Mouse (Mus musculus) layer of hippocampus, adult 11-12 months (tissue): ENCODE measurements around the gene Pcsk5.

Source experiments
- DNase-seq: peaks from one replicate; pipeline ENCODE4 v3.0.0; 2022; ENCODE audit warnings: low spot score

Gene Pcsk5

GRCm38 (mm10) chr19:17837471-17837859 is at the start of gene Pcsk5:
Pcsk5 (minus strand) TSS chr19:17837632.
- DNase-seq: peak; percentile 77

GRCm38 (mm10) chr19:17875804-17876203 is 38.4 kb upstream of the Pcsk5 start:
- DNase-seq: no peak

GRCm38 (mm10) chr19:17874388-17874787 is 37.0 kb upstream of the Pcsk5 start:
- no peak for DNase-seq

GRCm38 (mm10) chr19:17873755-17874154 is 36.3 kb upstream of the Pcsk5 start:
- DNase-seq: no peak

DNA sequence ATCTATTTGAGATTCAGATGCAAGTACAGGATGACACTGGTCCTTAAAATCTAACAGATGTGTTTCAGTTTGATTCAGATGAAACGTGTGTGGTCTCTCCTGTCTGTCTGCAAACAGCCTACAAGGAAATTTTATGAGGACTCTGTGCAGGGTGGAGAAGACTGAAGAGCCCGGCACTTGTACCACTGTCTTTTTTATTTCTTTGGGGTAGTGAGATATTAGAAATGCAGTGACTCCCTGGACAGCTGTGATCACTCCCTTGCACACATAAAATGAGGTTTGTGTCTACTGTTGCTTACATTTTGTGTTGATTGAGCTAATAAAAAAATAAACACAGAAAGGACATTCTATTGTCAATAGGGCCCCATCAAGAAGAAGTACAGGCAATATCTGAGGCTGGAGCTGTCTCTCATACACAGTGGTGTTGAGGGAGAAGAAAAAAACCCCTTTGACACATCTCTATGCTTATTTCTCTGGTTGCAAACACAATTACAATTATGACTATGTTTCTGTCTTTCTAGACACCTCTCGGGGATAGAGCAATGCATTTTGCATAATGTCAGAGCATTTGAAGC is 29.0 kb upstream of the Pcsk5 start:
- no peak for DNase-seq

- no peak for DNase-seq
Observed at GRCm38 (mm10) chr19:17860351-17861014, 23.1 kb upstream of the Pcsk5 start.

DNA sequence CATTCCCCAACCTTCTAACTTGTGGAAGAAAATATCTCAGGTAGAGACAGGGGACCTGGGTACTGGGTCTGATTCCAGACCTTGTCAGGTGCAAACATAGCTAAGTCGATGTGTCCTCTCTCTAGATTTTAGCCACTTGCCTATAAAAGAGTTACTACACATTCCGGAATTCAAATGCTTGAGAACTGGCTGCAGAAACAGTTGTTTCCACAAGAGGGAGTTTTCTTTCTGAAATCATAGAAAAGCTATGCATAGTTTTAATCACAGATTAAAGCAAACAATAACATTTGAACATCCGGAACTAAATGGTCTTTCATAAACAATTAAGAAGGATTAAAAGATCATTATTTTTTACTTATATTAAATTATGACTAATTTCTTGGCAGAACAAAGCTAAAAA is 19.3 kb upstream of the Pcsk5 start:
- peak; percentile 60 for DNase-seq

DNA sequence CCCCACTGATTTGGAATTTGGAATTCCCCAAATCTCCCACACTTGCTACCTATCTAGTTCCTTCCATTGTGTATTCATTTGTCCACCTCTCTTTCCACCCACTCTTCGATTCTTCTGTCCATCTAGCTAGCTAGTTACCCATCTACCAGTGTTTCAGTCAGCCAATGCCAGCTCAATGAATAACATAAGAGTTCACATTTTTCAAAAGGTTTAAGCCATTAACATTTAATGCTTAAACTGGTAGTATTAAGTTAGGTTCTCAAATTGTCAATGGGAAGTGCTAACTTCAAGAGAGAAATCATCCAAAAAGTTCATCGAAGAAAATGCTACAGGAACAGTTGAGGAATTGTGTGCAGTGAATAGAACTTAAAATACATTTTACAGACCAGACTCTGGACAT is 11.0 kb upstream of the Pcsk5 start:
- no peak for DNase-seq

- no peak for DNase-seq
Observed at GRCm38 (mm10) chr19:17845967-17846366, 8.5 kb upstream of the Pcsk5 start.

GRCm38 (mm10) chr19:17841586-17841985 is 4.2 kb upstream of the Pcsk5 start:
- DNase-seq: no peak

- no peak for DNase-seq
Observed at GRCm38 (mm10) chr19:17839856-17840255, 2.4 kb upstream of the Pcsk5 start.

DNA sequence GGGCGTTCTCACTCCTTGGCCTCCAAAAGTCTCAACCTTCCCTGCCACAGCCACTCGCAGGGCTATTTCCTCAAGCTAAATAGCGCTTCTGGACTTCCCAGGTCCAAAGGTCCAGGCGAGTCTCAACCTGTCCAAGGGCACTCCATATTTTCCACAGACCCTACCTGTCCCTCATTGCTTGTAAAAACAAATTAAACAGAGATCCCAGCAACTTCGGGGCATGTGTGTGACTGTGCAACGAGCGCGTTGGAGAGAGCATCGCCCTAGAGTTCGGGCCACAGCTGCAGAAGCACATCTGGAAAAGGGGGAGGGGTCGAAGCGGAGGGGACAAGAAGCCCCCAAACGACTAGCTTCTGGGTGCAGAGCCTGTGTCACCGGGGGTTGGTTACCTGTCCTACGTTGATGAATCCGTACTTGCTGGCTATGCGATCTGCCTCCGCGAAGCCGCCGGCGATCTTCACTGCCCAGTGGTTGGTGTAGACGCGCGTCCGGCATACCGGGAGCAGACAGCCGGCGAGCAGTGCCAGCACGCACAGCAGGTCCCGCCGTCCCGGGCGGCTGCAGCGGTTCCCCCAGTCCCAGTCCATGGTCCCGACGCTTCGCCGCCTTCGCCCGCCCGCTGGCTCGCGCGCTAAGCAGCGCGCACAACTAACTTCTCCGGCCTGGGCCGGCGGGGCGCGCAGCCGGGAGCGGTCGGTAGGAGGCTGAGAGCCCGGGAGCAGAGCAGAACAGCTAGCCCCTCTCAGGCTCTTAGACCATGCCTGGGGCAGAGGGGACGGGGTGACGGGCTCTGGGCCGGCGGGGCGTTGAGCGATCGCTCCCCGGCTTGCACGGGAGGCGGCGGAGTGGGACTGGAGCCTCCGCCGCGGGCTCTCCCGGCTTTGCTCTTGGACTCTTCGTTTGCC is 614 bp downstream of the Pcsk5 start:
- peak; percentile 17 for DNase-seq

DNA sequence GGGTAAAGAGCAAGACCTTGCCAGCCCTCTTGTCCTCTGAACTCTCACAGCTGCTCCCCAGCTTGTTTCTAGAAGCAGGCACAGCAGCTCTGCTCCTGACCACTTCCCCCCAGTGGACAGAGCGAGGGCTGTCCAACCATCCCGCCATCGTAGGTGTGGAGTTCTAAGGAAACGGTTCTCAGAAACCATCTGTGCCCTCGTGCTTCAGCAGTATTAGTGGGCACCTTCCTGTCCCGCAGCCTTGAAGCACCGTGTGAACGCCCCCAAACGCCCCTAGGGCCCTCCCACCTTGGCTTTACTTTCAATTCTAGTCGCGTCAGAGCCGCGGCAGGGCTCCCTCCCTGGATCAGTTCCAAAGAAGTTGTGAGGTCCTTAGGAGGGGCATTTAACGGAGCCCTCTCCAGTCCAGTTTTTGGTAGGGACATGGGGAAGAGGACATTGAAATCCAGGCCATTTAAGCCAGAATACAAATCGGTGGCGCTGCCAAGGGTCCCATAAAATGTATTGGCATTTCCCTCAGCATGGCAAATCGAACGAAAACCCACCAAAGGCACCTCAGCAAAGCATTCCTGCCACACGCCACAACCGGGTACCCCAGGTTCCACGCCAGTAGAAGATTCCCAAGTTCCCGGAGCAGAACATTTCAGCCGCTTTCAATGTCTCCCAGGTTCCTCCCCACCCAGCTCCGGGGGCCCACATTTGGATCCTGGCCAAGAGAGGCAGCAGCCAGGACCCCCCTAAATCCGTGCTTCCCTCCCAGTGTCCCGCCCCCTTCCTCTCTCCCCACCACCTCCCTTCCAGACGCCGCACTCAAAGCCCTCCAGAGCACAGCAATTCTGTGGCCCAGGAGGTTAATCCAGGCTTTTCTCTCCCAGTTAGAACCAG is 1.5 kb downstream of the Pcsk5 start:
- no peak for DNase-seq

- DNase-seq: no peak
Observed at GRCm38 (mm10) chr19:17834894-17835293, 2.5 kb downstream of the Pcsk5 start.

GRCm38 (mm10) chr19:17831376-17831775 is 6.1 kb downstream of the Pcsk5 start:
- DNase-seq: no peak

DNA sequence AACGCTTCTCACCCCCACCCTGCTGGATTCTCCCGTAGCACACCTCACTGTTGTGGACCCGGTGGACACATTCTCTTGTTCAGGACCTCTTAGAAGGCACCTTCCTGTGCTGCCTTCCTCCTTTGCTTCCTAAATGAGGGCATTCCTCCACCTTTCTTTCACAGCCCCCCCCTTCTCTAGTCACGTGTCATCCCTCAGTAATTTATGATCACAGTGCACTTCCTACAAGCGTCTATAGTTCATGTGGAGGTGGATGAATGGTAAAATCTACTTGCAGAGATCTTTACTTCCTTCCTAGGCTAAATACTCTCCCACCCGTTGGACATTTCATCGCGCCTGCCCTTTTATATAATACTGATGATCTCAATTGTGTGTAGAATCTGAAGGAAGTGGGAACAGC is 9.0 kb downstream of the Pcsk5 start:
- DNase-seq: no peak

GRCm38 (mm10) chr19:17826694-17827093 is 10.7 kb downstream of the Pcsk5 start:
- no peak for DNase-seq

DNA sequence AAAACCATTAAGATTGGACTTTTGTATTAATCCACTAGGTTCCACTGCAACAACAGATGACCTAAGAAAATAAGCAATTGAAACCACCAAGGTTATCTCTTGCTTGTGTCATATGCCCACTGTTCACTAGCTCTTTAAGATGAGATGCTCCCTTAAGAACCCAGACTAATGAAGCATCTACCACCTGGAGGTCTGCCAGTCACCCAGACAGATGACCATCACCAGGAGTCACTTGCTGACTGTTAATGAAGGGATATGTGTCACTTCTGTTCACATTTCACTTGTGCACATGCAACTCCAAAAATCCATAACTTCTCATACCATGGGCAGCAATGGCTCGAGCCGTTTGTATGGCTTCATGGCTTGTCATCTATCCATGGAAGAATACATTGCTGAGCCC is 17.4 kb downstream of the Pcsk5 start:
- no peak for DNase-seq

GRCm38 (mm10) chr19:17819081-17819480 is 18.4 kb downstream of the Pcsk5 start:
- peak; percentile 59 for DNase-seq

DNA sequence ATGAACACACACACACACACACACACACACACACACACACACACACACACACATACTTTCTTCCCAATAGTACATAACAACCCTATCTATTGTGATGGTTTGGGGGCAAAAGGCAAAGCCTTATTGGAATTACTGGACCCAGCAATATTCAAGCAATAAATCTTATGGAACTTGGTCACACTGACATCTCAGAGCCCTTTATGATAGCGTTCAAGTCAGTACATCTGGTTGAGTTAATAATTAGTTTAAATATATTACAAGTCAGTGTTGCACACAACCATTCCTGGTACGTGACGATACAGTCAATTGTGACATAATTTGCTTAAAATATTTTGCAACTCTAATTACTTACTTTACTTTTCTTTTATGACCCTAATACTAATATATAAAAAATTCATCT is 22.4 kb downstream of the Pcsk5 start:
- DNase-seq: no peak

DNA sequence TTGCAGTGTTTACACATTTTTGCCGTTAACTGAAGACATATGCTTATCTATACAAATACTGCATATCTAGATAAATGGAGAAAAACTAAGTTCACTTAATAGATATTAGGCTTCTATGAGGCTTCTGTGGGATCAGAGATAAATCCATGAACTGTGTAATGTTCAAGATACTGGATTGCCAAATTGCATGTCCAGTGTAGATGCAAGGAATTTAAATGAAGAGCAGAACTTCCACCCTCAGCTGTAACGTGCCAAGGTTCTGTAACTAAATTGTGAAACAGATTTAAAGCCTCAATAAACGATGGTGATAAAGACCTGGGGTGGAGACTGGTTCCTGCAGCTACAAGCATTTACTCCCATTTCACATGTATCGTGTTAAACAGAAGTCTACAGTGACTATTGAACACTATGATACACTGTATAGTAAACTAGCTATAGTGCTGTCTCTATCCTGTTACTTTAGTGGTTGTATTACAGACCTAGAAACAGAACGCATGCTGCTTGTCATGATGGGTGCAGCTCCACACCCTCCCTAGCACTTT is 23.9 kb downstream of the Pcsk5 start:
- no peak for DNase-seq

GRCm38 (mm10) chr19:17812661-17813060 is 24.8 kb downstream of the Pcsk5 start:
- no peak for DNase-seq
